Mouse (Mus musculus) erythroid progenitor cell, adult 5-6 weeks (primary cell): ENCODE results near the gene Psg22. TPM values are rescaled to one million over a fixed set of nuclear protein-coding genes. Genes with fewer than 3 reads are reported as not detected.

Experiments
- total RNA-seq, 2 experiments: library from RNA; stranded (forward) in 1 of 2; stranded (reverse) in 1 of 2; fragments of 150-400 nt in 1 of 2; fragments of 186-747, 209-891 nt in 1 of 2; gene quantifications; 2 replicates each; pipeline versions ENCODE4 v1.2.3 to v1.2.4; 2015 to 2017; ENCODE audit warnings: low replicate concordance in 2 of 2

Psg22 gene
- total RNA-seq, 2 experiments from 2014 or later, result not detected

Other genes starting within 250 kb of the Psg22 start
- gene Psg26, start 233.9 kb upstream of the Psg22 start, total RNA-seq (2015; ENCODE audit: low replicate concordance), result not detected in 2 replicates
- gene Psg26, start 233.9 kb upstream of the Psg22 start, total RNA-seq (2017; ENCODE audit: low replicate concordance), result not detected in 2 replicates
- gene Psg25, start 185.8 kb upstream of the Psg22 start, total RNA-seq (2015; ENCODE audit: low replicate concordance), result not detected in 2 replicates
- gene Psg25, start 185.8 kb upstream of the Psg22 start, total RNA-seq (2017; ENCODE audit: low replicate concordance), result not detected in 2 replicates
- gene Psg27, start 150.8 kb upstream of the Psg22 start, total RNA-seq (2015; ENCODE audit: low replicate concordance), result not detected in 2 replicates
- not detected in 2 replicates for gene Psg27, start 150.8 kb upstream of the Psg22 start, total RNA-seq (2017; ENCODE audit: low replicate concordance)
- not detected in 2 replicates for gene Psg23, start 101.6 kb upstream of the Psg22 start, total RNA-seq (2015; ENCODE audit: low replicate concordance)
- not detected in 2 replicates for gene Psg23, start 101.6 kb upstream of the Psg22 start, total RNA-seq (2017; ENCODE audit: low replicate concordance)
- gene Psg21, start 61.4 kb upstream of the Psg22 start, total RNA-seq (2015; ENCODE audit: low replicate concordance), result not detected in 2 replicates
- not detected in 2 replicates for gene Psg21, start 61.4 kb upstream of the Psg22 start, total RNA-seq (2017; ENCODE audit: low replicate concordance)
- not detected in 2 replicates for gene Psg20, start 31.9 kb upstream of the Psg22 start, total RNA-seq (2015; ENCODE audit: low replicate concordance)
- not detected in 2 replicates for gene Psg20, start 31.9 kb upstream of the Psg22 start, total RNA-seq (2017; ENCODE audit: low replicate concordance)
- gene Psg19, start 80.4 kb downstream of the Psg22 start, total RNA-seq (2015; ENCODE audit: low replicate concordance), result not detected in 2 replicates
- not detected in 2 replicates for gene Psg19, start 80.4 kb downstream of the Psg22 start, total RNA-seq (2017; ENCODE audit: low replicate concordance)
- not detected in 2 replicates for gene Psg17, start 103.5 kb downstream of the Psg22 start, total RNA-seq (2015; ENCODE audit: low replicate concordance)
- gene Psg17, start 103.5 kb downstream of the Psg22 start, total RNA-seq (2017; ENCODE audit: low replicate concordance), result not detected in 2 replicates
- 2.9 TPM in 1 of 2 replicates, not detected in the other for gene Mill2, start 121.9 kb downstream of the Psg22 start, total RNA-seq (2015; ENCODE audit: low replicate concordance)
- gene Mill2, start 121.9 kb downstream of the Psg22 start, total RNA-seq (2017; ENCODE audit: low replicate concordance), result not detected in 2 replicates
- gene Pglyrp1, start 153.2 kb downstream of the Psg22 start, total RNA-seq (2015; ENCODE audit: low replicate concordance), result 151 and 220 TPM in 2 replicates
- 10.8 and 18.9 TPM in 2 replicates for gene Pglyrp1, start 153.2 kb downstream of the Psg22 start, total RNA-seq (2017; ENCODE audit: low replicate concordance)
- 10.1 and 19.8 TPM in 2 replicates for gene Ccdc61, start 192.3 kb downstream of the Psg22 start, total RNA-seq (2015; ENCODE audit: low replicate concordance)
- gene Ccdc61, start 192.3 kb downstream of the Psg22 start, total RNA-seq (2017; ENCODE audit: low replicate concordance), result 1.7 and 4.6 TPM in 2 replicates
- gene Nova2, start 207.8 kb downstream of the Psg22 start, total RNA-seq (2015; ENCODE audit: low replicate concordance), result not detected in 2 replicates
- not detected in 2 replicates for gene Nova2, start 207.8 kb downstream of the Psg22 start, total RNA-seq (2017; ENCODE audit: low replicate concordance)